In the genomic region with DNA sequence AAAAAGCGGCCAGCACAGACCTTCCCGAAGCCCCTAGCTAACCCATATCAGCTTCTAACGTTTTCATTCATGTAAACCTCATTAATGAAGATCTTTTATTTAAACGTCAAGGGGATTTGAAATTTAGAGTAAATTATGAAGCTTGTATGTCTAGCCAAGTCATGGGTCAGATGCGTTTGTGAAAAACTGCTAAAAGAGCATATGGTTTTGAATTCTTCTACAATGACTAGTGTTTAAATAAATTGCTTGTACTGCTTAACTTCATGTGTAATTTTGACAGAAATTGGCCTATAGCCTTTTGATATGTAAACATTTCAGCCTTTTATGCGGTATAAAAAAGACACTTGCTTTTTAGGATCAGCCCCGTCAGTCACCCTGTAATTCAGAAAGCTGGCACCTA, we compare ENCODE assay signal across 14 mouse cellular contexts. TPM values are rescaled to one million over a fixed set of nuclear protein-coding genes. Genes with fewer than 3 reads are reported as not detected.
"Had no signal": no experiment of that assay in that cellular context is flagged by ENCODE, and none has a peak within 500 bp of the region (broad histone marks: within the 10 kb centered on the region; RNA-seq: fewer than 3 reads in every experiment).

No protein-coding gene starts in this region.

- H3K4me3 ChIP-seq: left cerebral cortex, adult 2 months; limb, embryonic 13.5 days; midbrain, embryonic 10.5 days; myocyte; neural tube, embryonic 15.5 days had no signal

- H3K36me3 ChIP-seq: limb, embryonic 13.5 days; midbrain, embryonic 10.5 days; neural tube, embryonic 15.5 days had no signal

- H3K4me2 ChIP-seq: neural tube, embryonic 15.5 days had no signal

- ATAC-seq: lung, postnatal 0 days had no signal

- H3K9me3 ChIP-seq: limb, embryonic 13.5 days; midbrain, embryonic 10.5 days; neural tube, embryonic 15.5 days had no signal

- DNase-seq: kidney, adult 9 months; kidney, postnatal 10 days; lung, adult 18-20 months; lung, postnatal 36 days had no signal

- H3K9ac ChIP-seq: limb, embryonic 13.5 days; liver, embryonic 14.5 days; neural tube, embryonic 15.5 days had no signal

- H3K27ac ChIP-seq: left cerebral cortex, adult 2 months; limb, embryonic 13.5 days; liver, embryonic 14.5 days; midbrain, embryonic 10.5 days; neural tube, embryonic 15.5 days; stomach, postnatal 0 days had no signal

RNA-seq across cellular contexts. Expression of a gene that starts 4.4 kb away (rescaled TPM):
- polyA plus RNA-seq: large intestine, adult 2 months; liver, adult 2 months; lung, postnatal 0 days; myocyte; neural tube, embryonic 15.5 days had no signal
